Mouse (Mus musculus): ENCODE results near the gene Ccl26. TPM values are rescaled to one million over a fixed set of nuclear protein-coding genes. Genes with fewer than 3 reads are reported as not detected.

Gene Ccl26
- polyA plus RNA-seq, 1 experiment = not detected

DNA sequence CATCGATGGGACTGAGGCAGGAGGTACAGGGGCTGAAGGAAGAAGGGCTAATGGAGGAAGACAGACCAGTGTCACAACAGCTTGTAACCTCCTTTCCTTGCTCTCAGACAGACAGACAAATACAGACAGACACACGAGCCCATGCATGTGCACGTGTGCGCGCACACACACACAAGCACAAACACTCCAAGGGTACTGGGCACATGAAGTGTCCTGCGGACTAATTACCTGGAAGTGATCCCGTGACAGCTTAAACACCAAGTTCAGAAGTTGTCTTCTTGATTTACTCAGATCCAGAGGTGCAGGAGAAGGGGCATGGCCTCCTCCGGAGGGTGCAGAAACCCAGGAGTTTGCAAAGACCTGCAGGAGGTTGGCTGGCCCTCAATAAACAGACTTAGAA lies 22.3 kb upstream of the Ccl26 start:
- H3K27me3 ChIP-seq (ENCODE audit: control insufficient read depth, insufficient read depth, low read length) = no peaks in the 10 kb centered on the region
- no peak for DNase-seq
- no peak overlapping the region for H3K27ac ChIP-seq (ENCODE audit: control insufficient read depth, insufficient read depth, low read length)
- H3K4me1 ChIP-seq (replicated peaks; ENCODE audit: control insufficient read depth, insufficient read depth, low read length) = no peaks in the 10 kb centered on the region
- H3K36me3 ChIP-seq (ENCODE audit: control insufficient read depth, insufficient read depth, low read length) = no peaks in the 10 kb centered on the region
- H3K4me3 ChIP-seq (ENCODE audit: control insufficient read depth, insufficient read depth, low read length) = no peak overlapping the region
- 95% methylated on average over 8 of the region's 8 CpGs for WGBS
- TF ChIP-seq CTCF (IDR thresholded peaks at IDR 0.05; ENCODE audit: borderline replicate concordance, control insufficient read depth, extremely low read depth, insufficient read depth, low read length, poor library complexity) (no peak), POLR2A (IDR thresholded peaks at IDR 0.05; ENCODE audit: control insufficient read depth, extremely low read depth, insufficient read depth, low read length, poor library complexity) (no peak)

DNA sequence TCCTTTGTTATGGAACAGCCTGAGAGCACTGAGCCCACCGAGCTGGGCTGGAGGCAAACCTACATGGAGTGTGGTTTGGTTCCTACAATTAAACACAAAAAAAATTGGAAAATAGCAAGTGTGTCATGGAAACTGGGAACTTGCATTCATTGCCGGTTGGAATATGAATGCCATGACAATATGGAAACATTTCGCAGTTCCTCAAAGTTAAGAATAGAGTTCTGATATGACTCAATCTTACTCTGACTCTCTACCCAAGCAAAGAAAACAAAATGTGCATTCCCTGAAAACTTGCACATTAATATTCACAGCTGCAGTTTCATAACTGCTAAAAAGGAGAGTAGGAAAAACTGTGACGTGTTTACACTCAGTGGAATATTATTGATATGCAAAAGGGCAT lies 19.0 kb upstream of the Ccl26 start:
- DNase-seq = no peak
- Histone ChIP-seq H3K36me3 (ENCODE audit: control insufficient read depth, insufficient read depth, low read length) (no peaks in the 10 kb centered on the region), H3K4me1 (replicated peaks; ENCODE audit: control insufficient read depth, insufficient read depth, low read length) (no peaks in the 10 kb centered on the region), H3K27me3 (ENCODE audit: control insufficient read depth, insufficient read depth, low read length) (no peaks in the 10 kb centered on the region), H3K4me3 (ENCODE audit: control insufficient read depth, insufficient read depth, low read length) (no peak overlapping the region), H3K27ac (ENCODE audit: control insufficient read depth, insufficient read depth, low read length) (no peak overlapping the region)
- 92% methylated on average over 4 of the region's 4 CpGs for WGBS
- TF ChIP-seq CTCF (IDR thresholded peaks at IDR 0.05; ENCODE audit: borderline replicate concordance, control insufficient read depth, extremely low read depth, insufficient read depth, low read length, poor library complexity) (no peak), POLR2A (IDR thresholded peaks at IDR 0.05; ENCODE audit: control insufficient read depth, extremely low read depth, insufficient read depth, low read length, poor library complexity) (no peak)

DNA sequence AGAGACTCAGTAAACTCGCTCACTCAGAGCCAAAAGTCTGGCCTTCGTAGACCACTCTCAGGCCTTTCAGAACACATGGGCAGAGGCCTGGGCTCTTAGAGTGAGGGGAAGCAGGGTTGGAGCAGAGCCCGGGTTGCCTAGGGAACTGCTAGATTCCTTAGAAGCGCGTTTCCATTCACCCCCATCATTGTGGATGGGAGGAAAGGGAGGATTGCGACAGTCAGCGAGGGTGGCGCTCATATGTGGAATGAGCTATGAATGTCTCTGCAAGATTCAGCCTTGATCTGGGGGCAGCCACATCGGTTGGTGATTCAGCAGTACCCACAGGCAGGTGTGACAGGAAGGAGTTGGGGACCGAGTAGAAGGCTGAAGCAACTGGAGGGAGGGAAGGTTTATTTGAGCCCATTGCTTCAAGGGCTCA lies 16.0 kb upstream of the Ccl26 start:
- Histone ChIP-seq H3K4me3 (ENCODE audit: control insufficient read depth, insufficient read depth, low read length) (no peak overlapping the region), H3K27ac (ENCODE audit: control insufficient read depth, insufficient read depth, low read length) (no peak overlapping the region), H3K27me3 (ENCODE audit: control insufficient read depth, insufficient read depth, low read length) (no peaks in the 10 kb centered on the region), H3K36me3 (ENCODE audit: control insufficient read depth, insufficient read depth, low read length) (no peaks in the 10 kb centered on the region), H3K4me1 (replicated peaks; ENCODE audit: control insufficient read depth, insufficient read depth, low read length) (no peaks in the 10 kb centered on the region)
- TF ChIP-seq POLR2A (IDR thresholded peaks at IDR 0.05; ENCODE audit: control insufficient read depth, extremely low read depth, insufficient read depth, low read length, poor library complexity) = no peak
- TF ChIP-seq CTCF (IDR thresholded peaks at IDR 0.05; ENCODE audit: borderline replicate concordance, control insufficient read depth, extremely low read depth, insufficient read depth, low read length, poor library complexity) = no peak
- DNase-seq = no peak
- WGBS = 94% methylated on average over 10 of the region's 10 CpGs

DNA sequence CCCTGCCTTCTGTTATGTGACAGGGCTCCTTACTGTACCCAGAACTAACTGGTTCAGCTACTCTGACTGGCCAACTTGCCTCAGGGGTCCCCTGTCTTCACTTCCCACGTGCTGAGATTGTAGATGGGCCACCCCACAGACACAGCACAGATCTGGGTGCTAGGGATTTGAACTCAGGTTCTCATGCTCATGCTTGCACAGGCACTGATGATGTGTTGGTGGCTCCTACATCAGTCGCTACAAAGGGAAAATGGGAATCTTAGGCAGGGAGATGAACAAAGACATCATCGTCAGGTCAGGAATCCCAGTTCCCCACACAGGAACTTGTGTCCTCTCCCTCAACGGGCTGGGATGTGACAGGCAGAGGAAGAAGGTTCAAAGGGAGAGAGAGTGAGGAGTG lies 12.7 kb upstream of the Ccl26 start:
- no peak overlapping the region for H3K4me3 ChIP-seq (ENCODE audit: control insufficient read depth, insufficient read depth, low read length)
- no peaks in the 10 kb centered on the region for H3K36me3 ChIP-seq (ENCODE audit: control insufficient read depth, insufficient read depth, low read length)
- DNase-seq = no peak
- H3K27me3 ChIP-seq (ENCODE audit: control insufficient read depth, insufficient read depth, low read length) = no peaks in the 10 kb centered on the region
- H3K4me1 ChIP-seq (replicated peaks; ENCODE audit: control insufficient read depth, insufficient read depth, low read length) = no peaks in the 10 kb centered on the region
- no peak for TF ChIP-seq CTCF (IDR thresholded peaks at IDR 0.05; ENCODE audit: borderline replicate concordance, control insufficient read depth, extremely low read depth, insufficient read depth, low read length, poor library complexity)
- TF ChIP-seq POLR2A (IDR thresholded peaks at IDR 0.05; ENCODE audit: control insufficient read depth, extremely low read depth, insufficient read depth, low read length, poor library complexity) = no peak
- no peak overlapping the region for H3K27ac ChIP-seq (ENCODE audit: control insufficient read depth, insufficient read depth, low read length)
- WGBS = 88% methylated on average over 4 of the region's 4 CpGs

DNA sequence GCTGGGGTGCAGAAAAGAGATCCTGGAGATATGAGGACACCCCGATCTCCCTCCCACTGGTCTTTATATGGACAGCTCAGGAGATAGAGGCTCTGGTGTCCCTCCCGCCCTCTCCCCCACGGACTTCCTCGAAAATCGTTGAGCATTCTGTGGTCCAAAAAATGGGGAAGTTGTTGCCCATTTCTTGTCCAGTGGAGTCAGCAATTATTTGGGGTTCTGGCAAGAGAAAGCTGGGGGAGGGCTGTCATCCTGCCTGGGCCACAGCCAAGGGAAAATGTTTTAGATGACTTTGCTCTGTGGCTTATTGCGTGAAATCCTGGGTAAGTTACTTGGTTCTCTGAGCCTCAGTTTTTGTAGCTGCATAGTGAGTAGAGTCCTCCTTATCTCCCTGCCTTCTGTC lies 9.6 kb upstream of the Ccl26 start, which contains the start of gene Ccl24:
TSS of gene Ccl24 (minus strand) at position 44 of the 400 bp plus-strand sequence.
- Histone ChIP-seq H3K36me3 (ENCODE audit: control insufficient read depth, insufficient read depth, low read length) (no peaks in the 10 kb centered on the region), H3K27me3 (ENCODE audit: control insufficient read depth, insufficient read depth, low read length) (no peaks in the 10 kb centered on the region), H3K27ac (ENCODE audit: control insufficient read depth, insufficient read depth, low read length) (no peak within 1 kb of the TSS), H3K4me3 (ENCODE audit: control insufficient read depth, insufficient read depth, low read length) (no peak within 1 kb of the TSS), H3K4me1 (replicated peaks; ENCODE audit: control insufficient read depth, insufficient read depth, low read length) (no peaks in the 10 kb centered on the region)
- 21% methylated on average over 6 of the region's 6 CpGs for WGBS
- no peak for DNase-seq
- no peak for TF ChIP-seq CTCF (IDR thresholded peaks at IDR 0.05; ENCODE audit: borderline replicate concordance, control insufficient read depth, extremely low read depth, insufficient read depth, low read length, poor library complexity)

DNA sequence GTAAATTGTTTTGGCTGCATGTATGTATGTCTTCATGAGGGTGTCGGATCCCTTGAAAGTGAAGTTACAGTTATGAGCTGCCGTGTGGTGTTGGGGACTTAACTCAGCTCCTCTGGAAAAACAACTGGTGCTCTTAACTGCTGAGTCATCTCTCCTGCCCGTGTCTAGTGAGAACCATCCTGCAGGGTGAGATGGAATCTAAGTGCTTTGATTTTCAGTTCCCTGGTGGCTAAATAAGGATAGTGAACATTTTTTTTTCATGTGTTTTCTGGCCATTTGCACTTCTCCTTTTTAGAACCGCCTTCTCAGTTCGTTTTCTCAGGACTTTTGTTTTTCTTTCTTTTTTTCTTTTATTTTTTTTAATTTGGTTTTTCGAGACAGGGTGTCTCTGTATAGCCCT lies 5.3 kb upstream of the Ccl26 start:
- Histone ChIP-seq H3K27me3 (ENCODE audit: control insufficient read depth, insufficient read depth, low read length) (no peaks in the 10 kb centered on the region), H3K36me3 (ENCODE audit: control insufficient read depth, insufficient read depth, low read length) (no peaks in the 10 kb centered on the region), H3K27ac (ENCODE audit: control insufficient read depth, insufficient read depth, low read length) (no peak overlapping the region), H3K4me3 (ENCODE audit: control insufficient read depth, insufficient read depth, low read length) (no peak overlapping the region), H3K4me1 (replicated peaks; ENCODE audit: control insufficient read depth, insufficient read depth, low read length) (no peaks in the 10 kb centered on the region)
- WGBS = 10% methylated on average over 6 of the region's 6 CpGs
- no peak for DNase-seq
- TF ChIP-seq CTCF (IDR thresholded peaks at IDR 0.05; ENCODE audit: borderline replicate concordance, control insufficient read depth, extremely low read depth, insufficient read depth, low read length, poor library complexity) = no peak
- no peak for TF ChIP-seq POLR2A (IDR thresholded peaks at IDR 0.05; ENCODE audit: control insufficient read depth, extremely low read depth, insufficient read depth, low read length, poor library complexity)

DNA sequence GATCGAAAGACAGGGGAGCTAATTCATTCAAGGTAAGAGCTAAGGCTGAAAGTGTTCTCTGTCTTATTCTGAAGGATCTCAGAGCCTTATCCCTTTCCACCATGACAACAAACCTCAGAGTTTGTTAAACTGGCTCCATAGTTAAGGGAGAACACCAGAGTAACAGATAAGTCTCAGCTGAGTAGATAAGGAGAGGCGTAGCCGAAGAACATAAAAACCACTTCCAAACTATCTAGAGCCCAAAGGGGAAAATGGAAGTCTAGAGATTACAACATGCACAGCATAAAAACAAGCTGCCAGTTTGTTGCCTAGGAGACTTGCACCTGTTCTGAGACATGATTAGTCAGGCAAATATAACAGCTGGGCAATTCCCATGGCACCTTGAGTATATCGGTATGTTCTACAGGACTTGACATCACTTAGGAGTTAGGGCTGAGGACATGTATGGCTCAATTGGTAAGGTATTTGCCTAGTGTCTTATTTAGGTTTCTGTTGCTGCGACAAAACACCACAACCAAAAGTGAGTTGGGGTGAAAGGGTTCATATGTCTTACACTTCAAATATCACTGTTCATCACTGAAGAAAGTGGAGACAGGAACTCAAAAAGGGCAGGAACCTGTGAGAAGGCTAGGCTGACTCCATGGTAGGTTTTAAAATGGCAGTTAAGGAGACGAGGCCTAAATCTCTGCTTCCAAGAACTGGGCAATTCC lies 4.3 kb upstream of the Ccl26 start:
- Histone ChIP-seq H3K27me3 (ENCODE audit: control insufficient read depth, insufficient read depth, low read length) (no peaks in the 10 kb centered on the region), H3K27ac (ENCODE audit: control insufficient read depth, insufficient read depth, low read length) (no peak overlapping the region), H3K4me1 (replicated peaks; ENCODE audit: control insufficient read depth, insufficient read depth, low read length) (no peaks in the 10 kb centered on the region), H3K36me3 (ENCODE audit: control insufficient read depth, insufficient read depth, low read length) (no peaks in the 10 kb centered on the region), H3K4me3 (ENCODE audit: control insufficient read depth, insufficient read depth, low read length) (no peak overlapping the region)
- 94% methylated on average over 6 of the region's 6 CpGs for WGBS
- TF ChIP-seq POLR2A (IDR thresholded peaks at IDR 0.05; ENCODE audit: control insufficient read depth, extremely low read depth, insufficient read depth, low read length, poor library complexity) (no peak), CTCF (IDR thresholded peaks at IDR 0.05; ENCODE audit: borderline replicate concordance, control insufficient read depth, extremely low read depth, insufficient read depth, low read length, poor library complexity) (no peak)
- no peak for DNase-seq
